Mouse (Mus musculus) kidney, embryonic 16.5 days (tissue): ENCODE measurements at regions not wholly inside any gene's neighbourhood (a gene's known extent, or its start where the extent isn't known, plus 50 kb on each side); places are given as distances from the start of the nearest gene placed in this dataset.

Experiments used
- ATAC-seq: fragments of 200-750 bp; cut with Nextera tagmentation; 2 replicates; pipeline ENCODE4 v1.8.0; 2017; ENCODE audit warnings: moderate TSS enrichment; ENCODE audit not compliant: low FRiP score, low TSS enrichment
- H3K27ac ChIP-seq: fragments of 300-500 bp; sonication (generic); 2 replicates; pipeline ENCODE4 v1.5.1; 2014; ENCODE audit warnings: low read length
- H3K27me3 ChIP-seq: fragments of 300-500 bp; sonication (generic); 2 replicates; pipeline ENCODE4 v1.6.1; 2014; ENCODE audit warnings: low read length, control low read depth, mixed read lengths; ENCODE audit not compliant: insufficient read depth
- H3K36me3 ChIP-seq: fragments of 300-500 bp; sonication (generic); 2 replicates; pipeline ENCODE4 v1.6.1; 2014; ENCODE audit warnings: low read length, control low read depth, mixed read lengths; ENCODE audit not compliant: insufficient read depth
- H3K4me1 ChIP-seq: fragments of 300-500 bp; sonication (generic); 2 replicates; pipeline ENCODE4 v1.6.1; 2014; ENCODE audit warnings: low read length, control low read depth, mixed read lengths; ENCODE audit not compliant: insufficient read depth
- H3K4me2 ChIP-seq: fragments of 300-500 bp; sonication (generic); replicated peaks from 2 replicates; pipeline ENCODE4 v1.6.1; 2014; ENCODE audit warnings: low read depth, low read length
- H3K4me3 ChIP-seq: fragments of 300-500 bp; sonication (generic); 2 replicates; pipeline ENCODE4 v1.5.1; 2014; ENCODE audit warnings: mild to moderate bottlenecking, low read length
- H3K9ac ChIP-seq: fragments of 300-500 bp; sonication (generic); replicated peaks from 2 replicates; pipeline ENCODE4 v1.6.1; 2014; ENCODE audit warnings: low read length
- H3K9me3 ChIP-seq: fragments of 300-500 bp; sonication (generic); 2 replicates; pipeline ENCODE4 v1.6.1; 2016; ENCODE audit warnings: low read length, control low read depth
- WGBS: fragments of 180-500 bp; shearing (Covaris S2); extraction: QIAGEN DNeasy Blood & Tissue Kit; methylation state at CpG from one replicate; pipeline ENCODE4 v1.1.7; 2014; 5-methylcytosine and 5-hydroxymethylcytosine counted together

DNA sequence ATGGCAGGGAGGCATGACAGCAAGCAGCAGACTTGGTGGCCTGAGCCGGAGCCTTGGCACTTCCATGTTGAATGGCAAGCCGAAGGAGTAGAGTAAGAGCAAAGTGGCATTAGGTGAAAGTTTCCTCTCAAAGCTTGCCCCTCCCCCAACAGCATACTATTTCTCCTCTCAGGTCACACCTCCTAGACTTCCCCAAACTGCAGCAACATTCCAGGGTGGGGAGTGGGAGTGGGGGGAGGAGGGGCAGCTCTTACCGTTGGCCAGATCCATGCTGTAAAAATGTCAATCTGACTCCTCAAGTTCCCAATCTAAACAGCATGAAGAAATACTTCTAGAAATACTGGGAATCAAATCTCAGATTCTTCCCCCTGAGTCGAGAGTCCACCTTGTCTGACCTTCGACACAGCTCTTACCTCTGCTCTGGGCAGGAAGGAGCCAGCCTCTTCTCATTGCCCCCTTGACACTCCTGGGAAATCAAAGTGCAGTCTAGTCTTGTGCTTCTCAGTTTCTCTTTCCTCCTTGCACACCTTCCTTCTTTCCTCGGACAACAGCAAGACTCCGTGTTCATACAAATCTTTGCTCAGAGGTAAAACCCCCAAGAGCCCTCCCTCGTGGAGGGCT lies 794.9 kb upstream of the BB014433 start:
- ATAC-seq, result peak; percentile 89; the same call in 1 of the 2 replicates
- no peaks in the 10 kb centered on the region for H3K27me3 ChIP-seq
- 29% methylated on average over 8 of the region's 8 CpGs for WGBS
- no peak overlapping the region for H3K27ac ChIP-seq
- H3K4me2 ChIP-seq, result no peak overlapping the region
- no peak overlapping the region for H3K4me3 ChIP-seq
- H3K4me1 ChIP-seq, result peaks cover 8% of the 10 kb centered on the region; the same call in 1 of the 2 replicates
- no peaks in the 10 kb centered on the region for H3K9me3 ChIP-seq
- H3K36me3 ChIP-seq, result no peaks in the 10 kb centered on the region
- no peak overlapping the region for H3K9ac ChIP-seq

DNA sequence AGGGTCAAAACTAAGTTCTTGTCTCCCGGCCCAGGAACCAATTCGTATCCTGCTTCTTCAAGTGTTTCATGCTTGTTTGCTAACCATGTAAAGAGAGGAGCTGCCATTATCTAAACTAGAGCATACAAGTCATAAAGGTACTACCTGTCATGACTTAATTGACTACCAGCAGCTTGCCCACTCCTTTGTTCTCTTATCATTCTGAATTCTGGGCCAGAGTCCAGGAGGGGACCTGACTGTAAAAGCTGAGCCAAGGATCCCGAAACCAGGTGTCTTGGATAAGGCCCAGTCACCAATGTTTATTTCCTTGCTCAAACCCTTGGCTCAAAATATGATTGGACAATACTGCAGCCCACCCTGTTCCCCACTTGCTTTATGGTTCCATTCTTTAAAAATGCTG lies 786.9 kb upstream of the BB014433 start:
- Histone ChIP-seq H3K36me3 (no peaks in the 10 kb centered on the region), H3K4me3 (no peak overlapping the region), H3K9me3 (no peaks in the 10 kb centered on the region), H3K9ac (no peak overlapping the region), H3K27me3 (no peaks in the 10 kb centered on the region), H3K27ac (no peak overlapping the region), H3K4me1 (no peaks in the 10 kb centered on the region), H3K4me2 (no peak overlapping the region)
- 81% methylated on average over 3 of the region's 3 CpGs for WGBS
- no peak for ATAC-seq

DNA sequence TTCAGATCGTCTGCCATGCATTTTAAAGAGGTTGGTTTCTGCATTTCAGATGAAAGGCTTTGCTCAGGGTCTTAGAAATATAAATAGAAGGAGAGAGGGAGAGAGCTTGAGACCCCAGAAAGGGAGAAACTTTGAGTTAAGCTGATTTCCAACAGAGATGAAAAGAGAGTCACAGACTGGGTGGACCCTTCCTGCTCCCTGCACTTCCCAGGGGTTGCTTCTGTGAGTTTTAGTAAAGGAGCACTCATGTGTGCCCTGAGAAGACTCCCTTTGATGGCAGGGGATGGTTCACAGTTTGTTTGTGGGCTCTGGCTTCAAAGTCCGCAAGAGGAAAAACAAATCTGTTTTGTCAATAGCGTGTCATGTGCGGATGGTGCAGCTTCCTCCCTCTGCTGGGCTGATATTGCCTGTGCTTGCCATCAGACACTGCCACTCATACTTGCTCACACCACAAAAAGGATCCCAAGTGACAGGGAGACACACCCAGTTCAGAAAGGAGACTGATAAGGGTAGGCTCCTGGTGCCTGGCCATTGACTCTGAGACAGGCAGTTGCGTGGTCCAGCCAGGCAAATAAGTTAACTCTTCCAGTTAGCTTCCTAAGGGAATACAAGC lies 775.8 kb upstream of the BB014433 start:
- no peak overlapping the region for H3K4me3 ChIP-seq
- ATAC-seq, result no peak
- H3K9me3 ChIP-seq, result no peaks in the 10 kb centered on the region
- no peak overlapping the region for H3K4me2 ChIP-seq
- H3K9ac ChIP-seq, result no peak overlapping the region
- H3K27ac ChIP-seq, result no peak overlapping the region
- no peaks in the 10 kb centered on the region for H3K4me1 ChIP-seq
- no peaks in the 10 kb centered on the region for H3K36me3 ChIP-seq
- no peaks in the 10 kb centered on the region for H3K27me3 ChIP-seq
- WGBS, result 18% methylated on average over 5 of the region's 5 CpGs

DNA sequence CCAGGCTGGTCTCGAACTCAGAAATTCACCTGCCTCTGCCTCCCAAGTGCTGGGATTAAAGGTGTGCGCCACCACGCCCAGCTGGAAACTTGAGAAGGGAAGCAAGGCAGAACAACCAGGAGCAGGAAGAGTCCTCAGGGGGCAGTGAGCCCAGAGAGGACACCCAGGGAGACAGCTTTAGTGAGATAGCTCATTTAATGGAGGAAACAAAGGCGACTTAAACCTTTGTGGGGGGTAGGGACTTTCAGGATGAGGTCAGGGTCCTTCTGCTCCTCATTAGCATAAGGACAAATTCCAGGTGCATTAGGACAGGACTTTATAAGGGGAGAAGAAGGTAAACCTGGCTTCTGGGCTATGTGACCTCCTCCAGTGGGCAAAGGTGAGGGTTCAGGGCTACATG lies 742.5 kb upstream of the BB014433 start:
- no peak for ATAC-seq
- Histone ChIP-seq H3K27ac (no peak overlapping the region), H3K36me3 (no peaks in the 10 kb centered on the region), H3K9ac (no peak overlapping the region), H3K4me1 (no peaks in the 10 kb centered on the region), H3K4me2 (no peak overlapping the region), H3K27me3 (no peaks in the 10 kb centered on the region), H3K9me3 (no peaks in the 10 kb centered on the region), H3K4me3 (no peak overlapping the region)
- 78% methylated on average over 4 of the region's 4 CpGs for WGBS
